Comparison of ENCODE assay signal across 9 mouse cellular contexts in the genomic region with DNA sequence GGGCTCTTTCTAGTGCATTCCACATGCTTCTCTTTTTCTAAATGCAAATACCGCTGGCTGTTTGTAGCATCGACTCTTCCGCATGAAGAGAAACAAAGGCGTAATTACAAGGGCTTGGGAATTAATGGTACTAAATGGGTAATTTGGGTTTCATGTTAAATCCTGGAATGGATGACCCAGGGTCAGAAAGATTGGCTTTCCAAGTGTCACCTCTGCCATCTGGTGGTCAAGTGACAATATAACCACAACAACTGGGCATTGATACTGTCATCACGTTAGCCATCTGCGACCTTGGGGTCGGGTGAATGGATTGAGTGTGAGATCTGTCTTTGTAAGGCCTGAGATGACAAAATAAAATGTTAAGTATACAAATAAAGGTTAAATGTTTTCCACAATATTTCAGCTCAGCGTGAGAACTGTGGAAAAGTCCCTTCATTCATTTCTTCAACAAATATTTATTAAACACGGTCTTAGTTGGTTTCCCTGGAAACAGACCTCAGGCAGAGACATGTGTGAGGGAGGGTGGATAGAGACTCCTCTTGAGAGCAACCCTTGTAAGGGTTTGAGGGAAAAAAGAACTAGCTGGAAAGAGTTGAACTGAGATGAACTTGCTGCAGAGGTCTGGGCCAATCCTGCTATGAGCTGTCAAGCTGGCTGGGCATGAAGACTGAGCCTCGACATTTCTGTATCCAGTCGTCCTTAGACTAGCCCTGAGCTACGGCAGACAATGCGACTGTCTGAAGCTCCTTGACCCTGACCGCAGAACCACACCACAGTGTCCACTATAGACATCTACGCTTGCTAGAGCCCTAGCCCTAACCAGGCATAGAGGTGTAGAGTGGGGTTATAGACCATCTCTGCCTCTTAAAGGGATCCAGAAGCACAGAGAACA. TPM values are rescaled to one million over a fixed set of nuclear protein-coding genes. Genes with fewer than 3 reads are reported as not detected.
DNase-seq lines count a peak whose midpoint lies in the region; ATAC-seq and TF ChIP-seq lines count a peak whose summit lies in the region.
"Had no signal": no experiment of that assay in that cellular context is flagged by ENCODE, and none has a peak within 500 bp of the region (broad histone marks: within the 10 kb centered on the region; RNA-seq: fewer than 3 reads in every experiment).

No protein-coding gene starts in this region.

- H3K36me3 ChIP-seq in kidney, embryonic 15.5 days, result no peaks in the 10 kb centered on the region
- no peaks in the 10 kb centered on the region for H3K36me3 ChIP-seq in embryonic facial prominence, embryonic 10.5 days (replicated peaks)
- H3K36me3 ChIP-seq: limb, embryonic 12.5 days had no signal

- no peak for TF ChIP-seq POLR2A in lung, adult 2 months (IDR thresholded peaks at IDR 0.05; ENCODE audit: borderline replicate concordance, extremely low read depth, low read depth, low read length)

- 52% methylated on average over 15 of the region's 15 CpGs for WGBS in kidney, embryonic 15.5 days
- 49% methylated on average over 15 of the region's 15 CpGs for WGBS in embryonic facial prominence, embryonic 10.5 days
- WGBS in lung, adult 2 months, result 43% methylated on average over 15 of the region's 15 CpGs

- no peak overlapping the region for H3K9ac ChIP-seq in kidney, embryonic 15.5 days
- H3K9ac ChIP-seq: limb, embryonic 12.5 days had no signal

- no peaks in the 10 kb centered on the region for H3K27me3 ChIP-seq in kidney, embryonic 15.5 days
- no peaks in the 10 kb centered on the region for H3K27me3 ChIP-seq in embryonic facial prominence, embryonic 10.5 days (replicated peaks; ENCODE audit: low read depth, poor library complexity, severe bottlenecking)
- H3K27me3 ChIP-seq: limb, embryonic 12.5 days had no signal

- no peak overlapping the region for H3K4me3 ChIP-seq in kidney, embryonic 15.5 days (replicated peaks)
- no peak overlapping the region for H3K4me3 ChIP-seq in embryonic facial prominence, embryonic 10.5 days
- no peak overlapping the region for H3K4me3 ChIP-seq in lung, adult 2 months (replicated peaks; ENCODE audit: extremely low read depth, low read depth, low read length)
- H3K4me3 ChIP-seq: limb, embryonic 12.5 days had no signal

- peak; percentile 42; the same call in 1 of the 2 replicates for TF ChIP-seq CTCF in lung, adult 2 months (IDR thresholded peaks at IDR 0.05; ENCODE audit: insufficient read depth, low read length)

- no peaks in the 10 kb centered on the region for H3K4me1 ChIP-seq in kidney, embryonic 15.5 days
- H3K4me1 ChIP-seq in embryonic facial prominence, embryonic 10.5 days, result peaks cover 15% of the 10 kb centered on the region
- H3K4me1 ChIP-seq in lung, adult 2 months (ENCODE audit: control insufficient read depth, insufficient read depth, low read length), result no peaks in the 10 kb centered on the region
- H3K4me1 ChIP-seq: limb, embryonic 12.5 days had no signal

- no peak overlapping the region for H3K27ac ChIP-seq in kidney, embryonic 15.5 days
- peak overlapping the region; percentile 71 for H3K27ac ChIP-seq in embryonic facial prominence, embryonic 10.5 days (replicated peaks)
- H3K27ac ChIP-seq: limb, embryonic 12.5 days had no signal

- ATAC-seq in kidney, embryonic 15.5 days (replicated peaks; ENCODE audit: low FRiP score), result no peak

- peak; percentile 18 for DNase-seq in kidney, adult 18-20 months
- DNase-seq in MEL-GATA-1-ER (ENCODE audit: extremely low read depth, low read depth), result peak; percentile 7
- peak; percentile 47 for DNase-seq in embryonic facial prominence, embryonic 10.5 days (ENCODE audit: low spot score)
- peak; percentile 35 for DNase-seq in lung, adult 2 months
- peak; percentile 24 for DNase-seq in skeletal muscle tissue, adult 2 months (ENCODE audit: low read depth, low spot score)
- no peak for DNase-seq in right cerebral cortex, postnatal 4 days
- no peak for DNase-seq in cerebellum, adult 11-12 months

- H3K9me3 ChIP-seq in kidney, embryonic 15.5 days (replicated peaks), result no peaks in the 10 kb centered on the region
- no peaks in the 10 kb centered on the region for H3K9me3 ChIP-seq in embryonic facial prominence, embryonic 10.5 days
- H3K9me3 ChIP-seq: limb, embryonic 12.5 days had no signal

- no peak overlapping the region for H3K4me2 ChIP-seq in kidney, embryonic 15.5 days
- H3K4me2 ChIP-seq: limb, embryonic 12.5 days had no signal

RNA-seq across cellular contexts. Expression of a gene that starts 14.7 kb away (rescaled TPM):
- 10.3 and 10.4 TPM in 2 replicates for polyA plus RNA-seq in kidney, embryonic 15.5 days (2015; fragmentation: Nextera tagmentation; extraction: Ambion mirVana)
- polyA plus RNA-seq in embryonic facial prominence, embryonic 10.5 days (2016; fragmentation: Nextera tagmentation; extraction: Ambion mirVana), result 13.0 and 13.3 TPM in 2 replicates
- 10.9 and 12.8 TPM in 2 replicates for polyA plus RNA-seq in lung, adult 2 months (2012; rRNA removed)

RNA-seq across cellular contexts. Expression of a gene that starts 31.0 kb away (rescaled TPM):
- polyA plus RNA-seq in kidney, embryonic 15.5 days (2015; fragmentation: Nextera tagmentation; extraction: Ambion mirVana), result 10.3 and 11.9 TPM in 2 replicates
- 6.1 TPM in 2 replicates for polyA plus RNA-seq in embryonic facial prominence, embryonic 10.5 days (2016; fragmentation: Nextera tagmentation; extraction: Ambion mirVana)
- polyA plus RNA-seq in lung, adult 2 months (2012; rRNA removed), result 8.0 and 12.1 TPM in 2 replicates

Comparison
In these comparisons a context has a peak if more than half of its experiments do, and no peak if none do; other contexts are left out.
1. DNase-seq: peak in kidney, adult 18-20 months (single experiment), MEL-GATA-1-ER (single experiment), embryonic facial prominence, embryonic 10.5 days (single experiment), lung, adult 2 months (single experiment) and skeletal muscle tissue, adult 2 months (single experiment); none in right cerebral cortex, postnatal 4 days (single experiment) and cerebellum, adult 11-12 months (single experiment).